Mouse (Mus musculus) gastrocnemius, postnatal 14 days (tissue): Measurements from ENCODE around the gene Mcpt4. TPM values are rescaled to one million over a fixed set of nuclear protein-coding genes. Genes with fewer than 3 reads are reported as not detected.
"Not testable (repeated sequence)": the region's sequence is repeated elsewhere in the genome, so short reads cannot be mapped to it uniquely, and the experiment has no call there.

Source experiments
- DNase-seq: peaks from one replicate; pipeline ENCODE4 v3.0.0; 2021; ENCODE audit warnings: mixed read lengths
- intact Hi-C: fragments of 180-260 bp; cut with DNase I; formaldehyde crosslinking; loops from one replicate; pipeline ENCODE4 v1.15.1; 2025; ENCODE audit warnings: low total_unique reads
- long read RNA-seq, 2 experiments: library from polyadenylated mRNA; stranded (forward); transcript quantifications; one replicate each; pipeline ENCODE4 v2.0.0; 2021
- total RNA-seq, 2 experiments: library from RNA; stranded (reverse); gene quantifications; 2 replicates each; pipeline ENCODE4 v1.2.3; 2021

The Mcpt4 gene
- 1 to 10 TPM; 4.4 to 7.0 TPM for total RNA-seq
- long read RNA-seq, experiment 1: 0 reads
- long read RNA-seq, experiment 2, partial matches to known transcripts: 0 of 1 reads
- long read RNA-seq, experiment 2, other reads (novel, unspliced or antisense): 0 of 1 reads

DNA sequence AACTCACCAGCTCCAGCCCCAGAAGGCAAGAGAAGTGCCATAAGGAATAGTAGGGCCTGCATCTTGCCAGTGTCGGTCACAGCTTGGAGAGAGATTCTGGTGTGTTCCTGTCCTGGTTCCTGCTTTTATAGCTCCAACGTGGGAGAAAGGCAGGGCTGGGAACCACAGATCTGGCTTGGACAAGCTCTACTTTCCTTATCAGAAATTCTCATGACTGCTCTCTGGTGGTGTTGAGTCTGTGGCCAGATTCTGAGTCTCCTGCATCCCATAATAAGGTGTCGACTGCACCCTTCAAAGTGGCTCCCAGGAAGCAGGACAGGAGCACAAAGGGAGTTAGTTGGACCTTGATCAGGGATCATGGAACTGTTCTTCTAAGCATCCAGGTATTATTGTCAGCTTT, at the start of gene Mcpt4:
Mcpt4 (minus strand) TSS at position 101 of the 400 bp plus-strand sequence.
- intact Hi-C loops, DNase-seq: not testable (repeated sequence)

DNA sequence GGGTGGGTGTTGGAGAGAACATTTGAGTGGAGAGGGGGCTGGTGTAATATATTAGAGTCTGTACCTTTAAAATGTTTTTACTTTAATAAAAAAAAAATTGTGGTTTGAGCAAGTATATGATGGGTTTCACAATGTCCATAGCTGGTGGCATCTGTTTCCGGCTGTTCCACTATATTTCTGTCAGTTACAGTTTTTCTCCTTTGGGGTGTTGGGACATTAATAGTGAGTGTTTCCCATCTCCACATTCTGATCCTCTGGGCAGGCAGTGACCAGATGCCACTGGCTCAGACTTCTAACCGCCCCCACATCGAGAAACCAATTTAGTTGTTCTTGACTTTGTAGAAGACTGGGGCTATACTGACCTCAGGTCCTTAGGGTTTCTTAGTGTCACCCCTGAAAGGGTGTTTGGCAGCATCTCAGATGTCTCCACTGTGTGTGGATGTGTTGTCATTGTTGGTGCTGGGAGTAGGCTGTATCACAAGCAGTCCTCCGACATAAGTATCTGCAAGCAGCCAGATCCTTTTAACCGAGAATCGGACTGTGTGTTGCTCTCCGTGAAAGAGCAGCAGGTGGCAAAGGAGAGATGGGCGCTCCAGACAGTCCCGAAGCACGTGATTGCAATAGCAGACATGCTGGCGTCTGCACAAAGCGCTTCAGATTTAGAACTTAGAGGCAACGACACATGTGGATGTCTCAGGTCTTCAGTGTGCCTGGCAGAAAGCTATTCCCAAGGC, 43.5 kb upstream of the Mcpt4 start:
- DNase-seq: no peak
- intact Hi-C loops: no loop called here

DNA sequence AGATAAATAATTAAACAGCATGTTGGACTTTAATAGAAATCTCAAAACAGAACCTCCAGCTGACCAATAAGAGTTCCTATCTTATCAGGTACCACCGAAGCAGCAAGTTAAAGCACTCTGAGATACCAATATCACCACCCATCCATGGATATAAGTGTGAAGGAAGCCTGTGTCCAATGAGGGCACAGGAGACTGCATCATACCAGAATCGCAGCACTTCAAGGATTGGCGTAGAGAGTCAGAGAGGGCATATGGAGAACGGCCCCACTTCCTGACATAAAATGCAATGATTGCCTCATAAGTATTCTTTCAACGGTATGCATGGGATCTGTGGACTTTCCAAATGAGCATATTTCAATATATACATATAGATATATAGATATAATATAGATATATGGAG, 42.9 kb upstream of the Mcpt4 start:
- no peak for DNase-seq
- intact Hi-C loops: no loop called here

DNA sequence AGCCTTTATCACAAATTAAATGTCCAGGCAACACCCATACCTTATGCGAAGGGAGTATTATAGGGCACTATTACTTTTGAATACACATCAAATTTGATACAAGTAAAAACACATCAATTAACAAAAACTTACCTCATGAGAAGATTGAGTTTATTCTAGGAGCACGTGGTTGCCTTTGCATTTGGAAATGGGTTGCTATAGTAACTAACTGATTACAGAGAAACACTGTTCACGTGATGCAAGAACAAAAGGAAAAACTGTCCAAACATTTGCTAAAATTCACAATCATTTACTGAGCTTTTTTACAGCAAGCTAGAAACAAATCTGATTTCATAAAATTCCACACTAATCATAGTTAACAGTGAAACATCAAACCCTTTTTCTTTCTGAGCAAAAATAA, 41.3 kb upstream of the Mcpt4 start:
- DNase-seq: no peak
- intact Hi-C loops: no loop called here

DNA sequence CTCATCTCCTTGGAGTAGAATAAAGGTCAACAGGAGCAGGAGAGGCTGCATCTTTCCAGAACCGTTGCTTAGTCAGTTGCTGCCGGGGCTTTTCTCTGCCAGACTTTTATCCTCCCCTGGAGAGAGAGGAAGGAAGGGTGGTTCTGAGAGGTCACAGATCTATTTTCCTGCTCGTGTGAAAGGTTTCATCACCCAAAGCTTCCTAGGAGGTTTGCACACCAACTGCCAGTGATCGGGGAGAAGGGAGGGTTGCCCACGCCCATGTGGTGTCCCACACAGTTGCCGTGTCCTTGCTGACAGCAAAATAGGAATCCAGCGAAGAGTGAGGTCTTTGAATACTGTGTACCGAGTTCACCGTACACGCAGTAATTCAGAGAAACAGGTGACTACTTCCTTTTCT, 40.3 kb upstream of the Mcpt4 start, which contains the start of gene Ctsg:
Ctsg (minus strand) TSS at position 189 of the 400 bp plus-strand sequence.
- intact Hi-C loops: no loop called here
- no peak for DNase-seq

DNA sequence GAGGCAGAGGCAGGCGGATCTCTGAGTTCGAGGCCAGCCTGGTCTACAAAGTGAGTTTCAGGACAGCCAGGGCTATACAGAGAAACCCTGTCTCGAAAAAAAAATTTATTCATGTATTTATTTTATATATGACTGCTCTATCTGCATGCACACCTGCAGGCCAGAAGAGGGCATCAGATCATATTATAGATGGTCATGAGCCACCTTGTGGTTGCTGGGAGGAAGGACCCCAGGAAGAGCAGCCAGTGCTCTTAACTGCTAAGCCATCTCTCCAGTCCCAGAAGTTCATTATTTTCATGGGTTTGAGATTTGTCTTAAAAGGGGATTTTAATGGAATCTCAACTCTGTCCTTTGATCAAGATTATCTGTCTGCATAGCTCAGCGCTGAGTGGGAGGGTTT, 36.8 kb upstream of the Mcpt4 start:
- intact Hi-C loops: no loop called here
- DNase-seq: no peak

DNA sequence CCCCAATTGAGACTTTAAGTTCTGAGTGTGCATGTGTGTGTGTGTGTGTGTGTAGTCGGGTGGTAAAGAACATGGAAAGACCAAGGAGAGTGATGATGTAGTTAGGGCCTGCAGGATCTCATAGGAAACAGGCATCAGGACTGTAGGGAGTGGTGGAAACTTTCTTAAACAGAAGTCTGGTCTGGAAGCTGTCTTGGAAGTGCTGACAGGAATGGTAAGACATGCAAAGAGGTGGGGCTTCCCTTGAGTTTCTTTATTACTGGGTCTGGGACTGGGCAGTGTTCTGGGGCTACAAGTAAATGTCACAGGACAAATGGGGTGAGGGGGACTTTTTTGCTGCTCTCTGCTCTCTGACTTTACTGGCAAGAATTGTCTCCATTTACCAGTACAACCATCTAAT, 35.5 kb upstream of the Mcpt4 start:
- intact Hi-C loops: no loop called here
- no peak for DNase-seq

DNA sequence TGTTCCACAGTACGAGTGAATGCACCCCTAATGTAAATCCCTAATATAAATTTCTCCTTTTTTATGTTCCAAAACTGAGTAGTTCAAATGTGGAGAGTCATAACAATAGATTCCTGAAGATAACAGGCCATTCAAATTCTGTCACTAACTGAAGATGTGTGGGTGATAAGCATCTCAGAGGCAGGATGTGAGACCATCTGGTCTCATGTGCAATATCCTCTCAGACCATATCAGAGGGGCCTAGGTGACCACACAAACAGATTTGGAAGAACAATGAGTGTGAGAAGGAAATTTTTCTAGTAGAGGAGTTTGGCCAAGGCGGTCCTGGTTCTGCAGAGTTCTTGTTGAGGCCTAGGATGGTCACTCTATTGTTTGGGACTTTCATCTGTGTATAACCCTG, 31.2 kb upstream of the Mcpt4 start:
- intact Hi-C loops: no loop called here
- DNase-seq: no peak

DNA sequence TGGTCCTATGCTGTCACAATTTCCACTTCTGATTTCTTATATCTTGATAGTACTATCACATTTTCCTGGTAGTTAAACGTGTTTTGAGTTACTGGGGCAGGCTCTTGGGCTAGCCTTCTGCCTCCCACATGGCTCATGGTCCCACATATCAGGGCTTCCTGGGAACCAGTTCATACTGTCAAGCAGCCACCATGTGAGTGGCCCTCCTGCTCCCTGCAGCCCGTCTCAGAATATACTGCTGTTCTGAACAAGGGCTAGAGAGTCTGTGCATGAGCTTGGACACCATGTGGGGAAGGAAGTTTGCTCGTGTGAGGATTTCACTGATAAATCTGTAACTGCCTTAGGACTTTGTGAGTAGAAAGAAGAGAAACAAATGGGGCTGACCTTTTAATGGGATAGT, 24.6 kb upstream of the Mcpt4 start:
- intact Hi-C loops: no loop called here
- no peak for DNase-seq

DNA sequence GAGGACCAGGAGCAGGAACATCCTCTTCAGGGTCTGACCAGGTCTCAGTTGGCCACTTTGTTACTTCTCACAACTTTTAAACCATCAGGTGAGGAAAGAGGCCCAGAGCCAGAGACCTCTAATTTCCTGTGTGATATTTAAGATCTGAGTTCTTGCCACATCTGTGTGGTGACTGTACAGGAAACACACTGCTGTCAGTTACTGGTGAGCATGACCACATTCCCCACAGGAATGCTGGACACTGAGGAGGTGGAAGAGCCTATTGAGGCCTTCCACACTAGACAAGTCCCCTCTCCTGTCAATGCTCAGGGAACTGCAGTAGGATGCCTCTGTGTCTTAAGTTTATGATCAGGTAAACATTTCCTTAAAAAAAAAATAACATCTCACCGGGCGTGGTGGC, 23.1 kb upstream of the Mcpt4 start, which contains the start of gene Mcpt8:
Mcpt8 (minus strand) TSS at position 107 of the 400 bp plus-strand sequence.
- no peak for DNase-seq
- intact Hi-C loops: no loop called here

DNA sequence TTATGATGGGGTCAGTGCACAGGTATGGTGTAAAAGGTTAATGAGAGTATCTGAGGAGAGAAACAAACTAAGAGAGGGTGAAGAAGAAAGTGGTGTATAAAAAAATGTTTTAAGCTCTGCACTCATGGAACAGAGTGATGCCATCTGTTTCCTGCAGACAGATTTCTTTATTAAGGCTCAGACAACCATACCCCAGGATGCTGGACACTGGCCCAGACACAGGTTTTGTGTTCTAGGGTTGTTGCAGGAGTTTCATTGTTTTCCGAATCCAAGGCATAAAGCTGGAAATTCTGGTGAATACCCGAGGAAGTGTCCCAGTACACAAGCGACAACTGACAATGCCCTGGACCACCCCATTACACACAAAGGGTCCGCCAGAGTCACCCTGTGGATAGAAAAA, 19.9 kb upstream of the Mcpt4 start:
- DNase-seq: no peak
- intact Hi-C loops: no loop called here

DNA sequence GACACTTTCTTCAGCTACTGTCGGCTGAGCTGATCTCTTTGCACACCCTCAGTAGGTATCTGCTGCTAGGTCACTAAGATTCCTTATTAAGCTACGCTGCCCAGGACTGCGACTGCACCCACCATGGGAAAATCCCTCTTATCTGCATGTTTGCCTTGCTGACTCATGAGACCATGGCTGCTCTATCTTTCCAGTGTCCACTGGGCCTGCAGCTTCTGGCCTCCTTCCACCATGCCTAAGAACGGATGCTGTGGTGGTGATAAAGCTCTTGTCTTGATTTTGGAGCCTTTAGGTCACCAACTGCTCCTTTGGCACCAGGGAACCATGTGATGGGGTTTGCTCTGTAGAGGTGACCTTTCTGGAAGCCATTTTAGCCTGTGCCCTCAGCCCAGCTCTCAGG, 4.4 kb downstream of the Mcpt4 start:
- no peak for DNase-seq
- intact Hi-C loops: no loop called here

DNA sequence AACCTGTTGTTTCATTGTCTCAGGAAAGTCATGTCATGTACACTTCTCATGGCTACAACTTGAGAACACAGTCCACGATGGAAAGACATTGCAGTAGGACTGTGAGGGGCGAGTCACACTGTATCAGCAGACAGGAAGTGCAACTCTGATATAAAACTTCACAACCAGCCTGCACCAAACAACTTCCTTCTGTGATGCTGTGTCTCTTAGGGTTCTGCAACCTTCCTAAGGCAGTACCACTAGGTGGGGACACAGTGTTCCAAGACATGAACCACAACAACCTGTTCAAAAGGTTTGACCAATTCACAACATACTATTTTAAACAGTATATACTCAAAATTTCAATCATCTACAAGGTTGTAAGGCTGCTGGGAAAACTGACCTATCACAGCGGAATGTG, 6.7 kb downstream of the Mcpt4 start:
- DNase-seq: no peak
- intact Hi-C loops: no loop called here

DNA sequence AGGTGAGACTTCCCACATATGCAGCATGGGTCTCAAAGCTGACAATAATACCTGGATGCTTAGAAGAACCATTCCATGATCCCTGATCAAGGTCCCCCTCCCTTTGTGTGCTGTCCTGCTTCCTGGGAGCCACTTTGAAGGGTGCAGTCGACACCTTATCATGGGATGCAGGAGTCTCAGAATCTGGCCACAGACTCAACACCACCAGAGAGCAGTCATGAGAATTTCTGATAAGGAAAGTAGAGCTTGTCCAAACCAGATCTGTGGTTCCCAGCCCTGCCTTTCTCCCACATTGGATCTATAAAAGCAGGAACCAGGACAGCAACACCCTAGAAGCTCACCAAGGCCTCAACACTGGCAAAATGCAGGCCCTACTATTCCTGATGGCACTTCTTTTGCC, 20.3 kb downstream of the Mcpt4 start, which contains the start of gene Mcpt2:
Mcpt2 (plus strand) TSS at position 250 of the 400 bp plus-strand sequence.
- intact Hi-C loops, DNase-seq: not testable (repeated sequence)

DNA sequence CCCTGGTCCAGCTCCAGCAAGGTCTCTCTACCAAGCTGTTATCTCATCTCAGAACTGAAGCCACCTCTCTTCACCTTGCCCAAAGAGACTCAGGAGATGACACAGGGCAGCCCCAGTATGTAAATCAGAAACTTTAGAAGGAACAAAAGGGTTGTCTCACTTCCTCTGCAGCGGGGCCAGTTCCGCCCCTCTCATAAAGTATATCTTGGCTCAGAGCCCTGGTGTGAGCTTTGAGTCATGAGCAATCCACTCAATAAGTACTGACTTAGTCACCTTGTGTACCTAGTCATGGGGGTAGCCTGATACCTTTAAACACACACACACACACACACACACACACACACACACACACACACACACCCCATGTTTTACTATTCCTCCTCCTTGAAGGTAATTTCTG, 27.7 kb downstream of the Mcpt4 start:
- no peak for DNase-seq
- intact Hi-C loops: no loop called here

DNA sequence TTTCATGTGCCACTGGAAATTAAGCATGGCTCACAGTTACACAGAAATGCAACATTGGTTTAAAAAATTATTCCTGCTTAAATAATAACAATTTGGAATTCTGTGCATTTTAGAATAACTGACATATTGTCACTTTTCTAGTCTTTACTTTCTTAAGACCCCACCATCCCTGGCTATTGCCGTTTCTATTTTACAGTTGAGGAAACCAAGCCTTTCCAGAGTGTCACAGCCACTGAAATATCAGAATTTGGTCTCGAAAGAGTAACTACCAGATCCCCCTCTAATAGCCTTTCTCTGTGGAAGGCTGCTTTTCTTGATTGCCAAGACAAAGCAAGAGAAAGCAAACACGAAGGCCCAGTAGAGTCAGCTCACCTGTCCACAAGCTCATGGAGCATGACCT, 31.7 kb downstream of the Mcpt4 start, which contains the start of gene Mcpt9:
Mcpt9 (minus strand) TSS at position 101 of the 400 bp plus-strand sequence.
- intact Hi-C loops, DNase-seq: not testable (repeated sequence)

DNA sequence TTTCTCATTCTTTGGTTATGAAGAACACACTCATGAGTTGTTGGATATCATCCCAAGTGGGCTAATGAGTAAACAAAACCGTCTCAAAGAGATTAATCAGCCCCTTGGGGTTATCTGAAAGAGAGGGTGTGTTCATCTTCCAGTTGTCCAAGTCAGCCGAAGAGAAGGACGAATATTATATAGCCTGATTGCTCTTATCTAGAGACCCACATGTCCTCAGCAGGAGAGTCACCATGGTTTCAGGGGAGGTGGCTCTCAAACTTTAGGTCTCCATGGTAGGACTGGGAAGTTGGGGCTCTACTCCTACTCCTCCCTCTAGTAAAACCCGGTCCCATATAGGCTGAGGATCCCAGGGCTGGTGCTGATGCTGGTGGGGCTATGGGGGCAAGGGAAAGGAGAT, 40.8 kb downstream of the Mcpt4 start:
- DNase-seq, intact Hi-C loops: not testable (repeated sequence)

DNA sequence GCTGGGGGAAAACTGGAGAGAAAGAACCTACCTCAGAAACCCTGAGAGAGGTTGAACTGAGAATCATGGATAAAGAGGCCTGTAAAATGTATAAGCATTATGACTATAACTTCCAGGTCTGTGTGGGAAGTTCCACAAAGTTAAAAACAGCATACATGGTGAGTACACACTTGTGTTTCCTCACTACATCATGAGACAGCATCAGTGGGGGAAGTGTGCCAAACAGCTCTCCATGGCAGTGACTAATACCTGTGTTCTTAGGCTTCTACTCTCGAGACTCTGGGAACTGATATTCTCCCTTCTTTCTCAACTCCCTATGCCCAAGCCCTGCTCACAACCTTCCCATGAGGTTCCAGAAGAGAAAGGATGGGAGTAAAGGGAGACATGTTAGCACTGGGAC, 42.7 kb downstream of the Mcpt4 start:
- intact Hi-C loops: no loop called here
- DNase-seq: no peak

DNA sequence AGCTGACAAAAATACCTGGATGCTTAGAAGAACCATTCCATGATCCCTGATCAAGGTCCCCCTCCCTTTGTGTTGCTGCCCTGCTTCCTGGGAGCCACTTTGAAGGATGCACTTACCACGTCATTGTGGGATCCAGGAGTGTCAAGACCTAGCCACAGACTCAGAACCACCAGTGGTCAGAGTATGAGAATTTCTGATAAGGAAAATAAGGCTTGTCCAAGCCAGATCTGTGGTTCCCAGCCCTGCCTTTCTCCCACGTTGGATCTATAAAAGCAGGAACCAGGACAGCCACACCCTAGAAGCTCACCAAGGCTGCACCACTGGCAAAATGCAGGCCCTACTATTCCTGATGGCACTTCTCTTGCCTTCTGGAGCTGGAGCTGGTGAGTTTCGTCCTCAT, 44.4 kb downstream of the Mcpt4 start, which contains the start of gene Mcpt1:
Mcpt1 (plus strand) TSS at position 301 of the 400 bp plus-strand sequence.
- intact Hi-C loops, DNase-seq: not testable (repeated sequence)

DNA sequence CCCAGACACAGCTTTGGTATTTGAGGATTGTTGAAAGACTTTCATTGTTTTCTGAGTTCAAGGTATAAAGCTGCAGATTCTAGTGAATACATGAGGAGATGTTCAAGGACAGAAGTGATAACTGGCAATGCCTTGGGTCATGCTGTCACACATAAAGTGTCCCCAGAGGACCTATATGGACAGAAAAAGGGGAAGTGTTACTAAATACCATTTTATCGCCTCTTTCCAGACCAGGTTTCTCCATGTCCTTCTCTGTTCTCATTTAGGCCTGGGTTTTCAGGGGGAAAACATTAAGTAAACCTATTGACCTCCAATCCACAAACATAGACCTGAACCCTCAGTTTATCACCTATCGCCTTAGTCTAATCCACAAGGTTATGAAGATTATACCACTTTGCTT, 48.2 kb downstream of the Mcpt4 start:
- intact Hi-C loops: no loop called here
- DNase-seq: no peak

DNA sequence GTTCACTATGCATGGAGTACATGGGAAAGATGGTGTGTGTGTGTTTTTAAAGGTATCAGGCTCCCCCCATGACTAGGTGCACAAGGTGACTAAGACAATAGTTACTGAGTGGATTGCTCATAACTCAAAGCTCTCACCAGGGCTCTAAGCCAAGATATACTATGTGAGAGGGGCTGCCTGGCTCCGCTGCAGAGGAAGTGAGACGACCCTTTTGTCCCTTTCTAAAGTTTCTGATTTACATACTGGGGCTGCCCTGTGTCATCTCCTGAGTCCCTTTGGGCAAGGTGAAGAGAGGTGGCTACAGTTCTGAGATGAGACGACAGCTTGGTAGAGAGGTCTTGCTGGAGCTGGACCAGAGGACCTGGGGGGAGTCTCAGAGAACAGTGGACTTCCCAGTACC, 49.0 kb downstream of the Mcpt4 start:
- no peak for DNase-seq
- intact Hi-C loops: no loop called here
